Mouse (Mus musculus): ENCODE measurements at regions not wholly inside any gene's neighbourhood (a gene's known extent, or its start where the extent isn't known, plus 50 kb on each side); places are given as distances from the start of the nearest gene placed in this dataset.

DNA sequence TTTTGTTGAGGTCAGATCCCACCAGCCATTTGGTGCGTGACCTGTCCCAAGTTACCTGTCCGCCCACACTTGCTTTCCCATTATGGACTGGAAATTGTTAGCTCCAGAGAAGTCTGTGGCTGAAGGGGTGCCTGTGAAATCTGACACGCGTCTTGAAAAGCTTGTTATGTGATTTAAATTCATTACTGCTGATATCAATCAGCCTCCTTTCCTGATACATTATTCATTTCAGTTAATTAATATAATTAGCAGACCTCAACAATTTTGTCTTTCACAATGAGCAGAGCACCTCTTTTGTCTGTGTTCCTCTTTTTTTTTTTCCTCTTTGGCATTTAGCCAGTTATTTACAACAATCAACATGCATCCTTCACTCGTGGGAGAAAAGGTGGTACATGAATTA, 58.6 kb upstream of the Grip1 start:
- no peak for DNase-seq (ENCODE audit: low spot score in 2 of 2)

DNA sequence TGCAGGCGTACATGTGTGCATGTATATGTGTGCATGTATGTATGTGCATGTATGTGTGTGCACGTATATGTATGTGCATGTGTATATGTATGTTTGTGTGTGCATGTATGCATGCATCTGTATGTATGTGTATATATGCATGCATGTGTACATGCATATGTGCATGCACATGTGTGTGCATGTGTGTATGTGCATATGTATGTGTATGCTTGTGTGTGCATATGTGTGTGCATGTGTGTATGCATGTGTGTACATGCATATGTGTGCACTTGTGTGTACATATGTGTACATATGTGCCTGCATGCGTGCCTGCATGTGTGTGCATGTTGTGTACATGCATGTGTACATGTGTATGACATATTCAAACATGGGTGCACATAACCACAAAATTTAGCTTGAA, 65.7 kb upstream of the Grip1 start:
- DNase-seq (ENCODE audit: low spot score in 2 of 2) = no peak

GRCm38 (mm10) chr10:119382257-119382656, 71.4 kb upstream of the Grip1 start:
- no peak for DNase-seq (ENCODE audit: low spot score in 2 of 2)

DNA sequence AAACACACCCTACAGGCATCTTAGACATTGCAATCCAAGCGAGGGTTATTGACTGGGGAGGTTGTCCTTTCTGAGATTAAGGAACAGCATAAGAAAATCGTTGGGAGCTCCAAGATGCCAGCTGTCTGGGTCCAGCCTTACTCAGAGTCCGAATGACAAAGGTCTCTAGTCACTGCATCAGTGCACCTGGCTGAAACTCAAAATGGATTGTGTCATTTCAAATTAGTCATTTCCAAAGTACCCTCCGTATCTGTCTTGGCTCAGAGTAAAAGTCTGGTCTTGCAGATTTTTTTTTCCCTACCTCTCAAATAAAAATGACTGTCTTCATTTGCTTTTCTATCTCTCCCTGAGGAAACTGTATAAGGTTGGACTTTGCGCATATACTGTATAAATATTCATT, 85.1 kb upstream of the Grip1 start:
- no peak for DNase-seq (ENCODE audit: low spot score in 2 of 2)

GRCm38 (mm10) chr10:119363616-119364015, 90.0 kb upstream of the Grip1 start:
- DNase-seq (ENCODE audit: low spot score in 2 of 2) = peak in 1 of 2 experiments; percentile 26

GRCm38 (mm10) chr10:119358730-119359292, 94.8 kb upstream of the Grip1 start:
- no peak for DNase-seq (ENCODE audit: low spot score in 2 of 2)

DNA sequence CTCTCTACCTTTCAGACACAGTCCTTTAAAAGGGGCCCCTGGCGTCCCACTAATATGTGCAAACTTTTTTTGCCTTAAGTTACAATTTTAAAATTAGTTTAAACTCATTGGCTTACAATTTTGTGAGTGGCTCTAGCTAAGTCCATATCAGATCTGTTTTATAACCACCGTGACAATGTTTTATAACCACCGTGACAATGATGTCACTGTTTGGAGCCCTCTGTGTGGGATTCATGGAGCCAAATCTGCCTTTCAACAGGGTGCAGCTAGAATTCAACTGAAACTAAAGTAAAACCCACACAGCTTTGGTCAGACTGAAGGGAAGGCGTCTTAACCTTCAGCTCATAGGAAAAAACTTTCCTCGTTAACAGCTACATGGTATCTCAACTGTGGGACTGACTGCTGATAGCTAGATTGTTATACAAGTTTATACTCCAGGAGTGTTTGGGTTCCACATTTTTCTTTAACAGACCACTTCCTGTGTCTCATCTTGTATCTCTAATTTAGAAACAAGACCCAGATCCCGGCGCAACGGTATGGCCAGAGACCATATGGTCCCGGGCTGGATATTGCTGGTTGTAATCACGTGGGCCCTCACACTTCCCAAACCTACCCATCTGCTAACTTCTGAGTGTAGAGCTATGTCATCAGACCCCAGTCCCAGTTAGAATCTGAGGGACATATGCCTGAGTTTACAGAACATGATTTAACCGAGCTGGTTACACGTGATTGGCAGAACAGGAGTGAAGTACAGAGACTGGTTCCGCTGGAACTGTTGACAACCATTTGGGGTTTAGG, 102.7 kb upstream of the Cand1 start:
- DNase-seq (ENCODE audit: low spot score in 2 of 2) = no peak

DNA sequence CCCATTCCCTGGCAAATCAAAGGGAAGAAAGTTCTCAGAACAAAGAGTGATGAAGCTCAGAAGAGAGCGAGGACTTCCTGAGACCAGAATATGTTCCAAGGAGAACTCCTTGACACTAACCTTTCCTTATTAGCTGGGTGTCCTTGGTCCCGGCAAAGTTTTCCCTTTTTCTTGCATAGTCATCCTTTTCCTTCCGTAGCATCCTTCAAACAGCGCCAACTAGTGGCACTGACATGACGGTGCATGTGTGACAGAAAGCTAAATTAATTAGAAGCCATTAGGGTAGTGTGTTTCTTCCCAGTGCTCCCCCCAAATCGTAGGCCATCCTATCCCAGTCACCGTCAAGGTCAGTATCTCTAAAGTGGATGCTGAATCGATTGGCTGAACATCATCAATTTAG, 100.5 kb upstream of the Cand1 start:
- no peak for DNase-seq (ENCODE audit: low spot score in 2 of 2)

- no peak for DNase-seq (ENCODE audit: low spot score in 2 of 2)
These were observed 87.1 kb upstream of the Cand1 start for GRCm38 (mm10) chr10:119326912-119327311.

DNA sequence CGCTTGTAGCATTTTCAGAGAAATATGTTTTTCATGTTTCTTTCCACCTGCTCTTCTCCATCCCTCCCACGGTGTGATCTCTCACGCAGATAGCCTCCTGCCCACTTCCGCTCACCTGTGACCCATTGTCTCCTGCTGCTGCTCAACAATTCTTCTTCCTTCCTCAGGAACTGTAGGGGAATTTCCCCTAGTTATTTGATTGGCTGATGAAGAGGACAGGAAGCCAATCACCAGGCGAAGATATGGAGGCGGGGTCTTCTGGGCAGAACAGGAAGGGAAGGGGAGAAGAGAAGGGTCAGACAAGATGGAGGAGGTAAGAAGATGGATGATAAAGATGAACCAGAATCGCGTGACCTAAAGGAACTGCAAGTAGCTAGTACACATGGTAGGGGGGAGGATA, 80.1 kb upstream of the Cand1 start:
- no peak for DNase-seq (ENCODE audit: low spot score in 2 of 2)

GRCm38 (mm10) chr10:119318416-119318815, 78.6 kb upstream of the Cand1 start:
- DNase-seq (ENCODE audit: low spot score in 2 of 2) = no peak

DNA sequence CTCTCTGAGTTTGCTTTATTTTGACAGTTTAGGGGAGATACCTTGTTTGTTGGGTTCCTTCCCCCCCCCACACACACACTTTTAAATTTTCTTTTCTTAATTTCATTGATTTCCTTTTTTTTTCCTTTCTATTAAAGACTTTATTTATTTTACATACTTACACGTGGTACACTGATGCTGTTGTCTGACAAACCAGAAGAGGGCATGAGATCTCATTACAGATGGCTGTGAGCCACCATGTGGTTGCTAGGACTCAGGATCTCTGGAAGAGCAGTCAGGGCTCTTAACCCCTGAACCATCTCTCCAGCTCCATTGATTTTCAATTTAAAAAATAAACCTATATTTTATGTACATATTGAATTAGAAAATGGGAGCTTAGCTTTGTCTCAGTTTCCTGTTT, 71.7 kb upstream of the Cand1 start:
- DNase-seq (ENCODE audit: low spot score in 2 of 2) = no peak

DNA sequence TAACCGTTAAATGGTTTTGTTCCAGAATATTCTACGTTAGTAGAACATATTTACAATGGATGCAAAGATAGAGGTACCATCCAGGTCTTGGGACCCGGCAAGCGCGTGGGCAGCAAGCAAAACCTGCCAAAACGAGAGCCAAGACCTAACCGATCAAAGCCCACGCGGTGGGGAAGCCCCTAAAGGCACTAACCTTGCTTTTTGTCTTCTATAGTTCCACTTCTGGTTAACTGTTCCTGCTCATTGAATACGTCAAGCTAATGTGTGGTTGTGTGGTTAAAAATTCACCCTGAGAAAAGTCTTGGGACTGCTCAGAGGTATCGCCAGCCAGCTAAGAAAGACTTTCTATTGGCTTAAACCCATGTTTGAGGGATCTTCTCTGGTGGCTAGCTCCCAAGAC, 55.9 kb upstream of the Cand1 start:
- DNase-seq (ENCODE audit: low spot score in 2 of 2) = no peak

DNA sequence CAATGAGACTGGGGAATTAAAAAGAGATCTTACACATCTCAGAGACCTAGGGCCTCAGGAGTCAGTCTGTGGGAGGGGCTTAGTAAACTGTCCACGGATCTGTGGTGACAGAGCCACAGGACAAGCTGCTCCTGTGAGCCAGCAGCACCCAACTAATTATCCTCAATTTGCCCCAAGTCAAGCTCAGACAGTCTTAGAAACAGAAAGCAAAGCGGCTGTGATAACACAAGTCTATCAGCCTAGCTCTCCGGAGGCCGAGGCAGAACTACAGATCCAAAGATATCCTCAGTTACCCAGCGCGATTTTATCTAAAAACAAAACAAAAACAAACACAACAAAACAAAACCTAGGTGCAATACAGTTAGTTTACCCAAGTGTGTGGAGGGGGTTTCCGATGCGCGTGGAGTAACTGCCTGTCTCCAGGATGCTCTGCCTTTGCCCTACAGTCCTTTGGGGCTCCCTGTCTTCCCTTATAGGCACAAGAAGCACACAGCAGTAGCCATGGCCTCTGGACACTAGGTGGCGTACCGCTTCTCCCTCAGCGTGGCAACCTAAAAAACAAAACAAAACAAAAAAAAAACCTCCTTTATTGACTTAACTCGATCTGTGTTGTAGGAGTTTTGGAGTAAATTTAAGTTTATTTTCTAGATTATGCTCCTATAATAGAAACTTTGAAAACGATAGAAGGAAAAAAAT, 54.7 kb upstream of the Cand1 start:
- peak; percentile 17 to 23 for DNase-seq (ENCODE audit: low spot score in 2 of 2)

GRCm38 (mm10) chr10:119293372-119293771, 53.5 kb upstream of the Cand1 start:
- DNase-seq (ENCODE audit: low spot score in 2 of 2) = no peak

Data from adrenal gland, adult 18-20 months (tissue).